Mouse (Mus musculus) splenic B cell, adult 2 months (primary cell): Measurements from ENCODE around the gene Lrrc9.

Source experiments
- DNase-seq: peaks from one replicate; pipeline ENCODE4 v3.0.0-alpha.2; 2011; ENCODE audit warnings: low read depth, low spot score
- H3K27me3 ChIP-seq: 2 replicates; pipeline ENCODE4 v1.6.1; 2012; ENCODE audit warnings: mild to moderate bottlenecking, low read length, moderate library complexity, mixed read lengths; ENCODE audit not compliant: control insufficient read depth, poor library complexity, insufficient read depth, severe bottlenecking
- H3K36me3 ChIP-seq: 2 replicates; pipeline ENCODE4 v1.6.1; 2012; ENCODE audit warnings: mild to moderate bottlenecking, low read length, moderate library complexity, mixed read lengths; ENCODE audit not compliant: control insufficient read depth, poor library complexity, insufficient read depth, severe bottlenecking

Gene Lrrc9

DNA sequence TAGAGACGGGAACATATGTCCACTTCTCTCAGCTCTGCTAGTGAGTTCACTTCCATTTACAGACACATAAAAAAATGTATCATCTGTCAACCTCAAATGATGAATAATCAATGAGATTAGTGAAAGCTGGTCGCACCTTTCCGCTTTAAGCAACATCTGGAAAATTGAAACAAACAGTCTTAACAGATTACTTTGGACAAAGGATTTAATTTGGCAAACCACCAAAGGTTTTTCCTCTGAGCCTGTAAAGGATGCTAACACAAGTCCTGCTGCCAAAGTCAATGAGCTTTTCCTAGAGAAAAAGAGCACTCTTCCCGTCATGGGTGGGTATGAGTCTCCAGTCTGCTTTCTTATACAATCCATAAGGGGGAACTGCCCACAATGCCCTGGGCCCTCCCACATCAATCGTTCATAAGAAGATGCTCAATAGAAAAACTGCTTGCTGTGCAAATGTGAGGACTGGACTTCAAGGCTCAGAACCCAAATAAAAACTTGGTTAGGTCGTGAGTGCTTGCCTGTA lies 2.6 kb upstream of the Lrrc9 start:
- Histone ChIP-seq H3K27me3 (no peaks in the 10 kb centered on the region; the same call in 1 of the 2 replicates), H3K36me3 (no peaks in the 10 kb centered on the region)
- no peak for DNase-seq

DNA sequence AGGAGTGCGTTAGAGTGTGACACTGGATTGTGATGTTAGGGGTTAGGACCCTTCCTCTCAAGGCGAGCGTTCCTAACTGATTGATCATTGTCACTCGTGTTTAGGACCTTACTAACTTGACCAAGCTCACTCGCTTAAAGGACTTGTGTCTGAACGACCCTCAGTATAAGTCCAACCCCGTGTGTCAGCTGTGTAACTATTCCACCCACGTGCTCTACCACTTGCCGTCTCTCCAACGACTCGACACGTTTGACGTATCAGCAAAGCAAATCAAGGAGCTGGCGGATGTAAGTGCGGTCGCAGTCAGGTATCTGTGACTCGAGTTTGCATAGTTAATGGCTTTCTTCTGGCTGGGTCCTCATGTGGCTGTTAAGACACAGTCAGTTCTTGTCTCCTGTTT lies 12.3 kb downstream of the Lrrc9 start:
- Histone ChIP-seq H3K36me3 (no peaks in the 10 kb centered on the region), H3K27me3 (no peaks in the 10 kb centered on the region)
- DNase-seq: no peak

GRCm38 (mm10) chr12:72461191-72461893 lies 19.7 kb downstream of the Lrrc9 start:
- DNase-seq: peak; percentile 32
- Histone ChIP-seq H3K27me3 (no peaks in the 10 kb centered on the region), H3K36me3 (no peaks in the 10 kb centered on the region)

DNA sequence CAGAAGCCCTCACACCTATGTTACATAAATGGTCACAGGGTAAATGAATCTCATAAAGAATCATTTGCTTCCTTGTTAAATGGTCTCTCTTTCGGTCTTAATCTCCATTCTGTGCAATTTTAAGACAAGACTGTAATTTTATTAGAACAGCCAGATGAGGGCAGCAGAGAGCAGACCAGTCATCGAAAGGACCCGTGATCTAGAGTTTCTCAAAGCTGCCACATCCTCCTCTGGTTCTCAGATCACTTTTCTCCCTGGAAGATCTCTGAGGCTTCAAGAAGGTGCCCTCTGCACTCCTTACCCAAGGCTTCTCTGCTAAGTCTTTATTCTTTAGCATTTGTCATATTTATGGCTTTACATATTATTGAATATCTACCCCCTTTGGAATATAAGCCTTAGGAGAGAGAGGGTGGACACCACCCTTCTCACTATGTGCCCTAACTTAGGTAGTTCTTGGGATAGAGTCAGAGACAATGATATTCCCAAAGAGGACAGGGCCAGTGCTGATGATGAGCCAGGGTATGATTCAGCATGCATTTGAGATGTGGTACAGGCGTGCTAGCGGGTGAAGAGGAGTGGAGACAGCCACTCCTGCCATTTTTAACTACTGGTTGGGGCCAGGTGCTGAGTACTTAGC lies 20.3 kb downstream of the Lrrc9 start:
- peak; percentile 77 for DNase-seq
- H3K36me3 ChIP-seq: no peaks in the 10 kb centered on the region
- no peaks in the 10 kb centered on the region for H3K27me3 ChIP-seq

GRCm38 (mm10) chr12:72465826-72466501 lies 24.3 kb downstream of the Lrrc9 start:
- Histone ChIP-seq H3K27me3 (no peaks in the 10 kb centered on the region), H3K36me3 (no peaks in the 10 kb centered on the region)
- no peak for DNase-seq

- no peak for DNase-seq
- Histone ChIP-seq H3K27me3 (no peaks in the 10 kb centered on the region), H3K36me3 (no peaks in the 10 kb centered on the region)
These were observed 25.6 kb downstream of the Lrrc9 start for GRCm38 (mm10) chr12:72467269-72467668.

DNA sequence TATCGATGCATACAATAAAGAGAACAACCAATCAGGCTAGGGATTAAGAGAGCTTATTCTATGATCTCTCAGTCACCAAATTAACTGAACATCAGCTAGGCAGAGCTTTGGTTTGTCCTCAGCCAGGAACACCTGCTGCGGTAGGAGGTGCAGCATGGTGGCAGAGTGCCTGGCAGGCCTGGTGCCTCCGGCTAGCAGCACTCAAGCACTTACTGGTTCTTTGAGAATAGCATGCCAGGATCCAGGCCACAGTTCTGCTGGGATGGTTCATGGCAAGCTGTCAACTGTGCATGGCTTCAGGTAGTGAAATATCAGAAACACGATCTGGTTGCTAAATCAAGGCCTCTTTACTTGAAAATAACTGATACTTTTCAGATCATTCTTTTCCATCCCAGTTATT lies 26.1 kb downstream of the Lrrc9 start:
- H3K36me3 ChIP-seq: no peaks in the 10 kb centered on the region
- no peaks in the 10 kb centered on the region for H3K27me3 ChIP-seq
- no peak for DNase-seq

DNA sequence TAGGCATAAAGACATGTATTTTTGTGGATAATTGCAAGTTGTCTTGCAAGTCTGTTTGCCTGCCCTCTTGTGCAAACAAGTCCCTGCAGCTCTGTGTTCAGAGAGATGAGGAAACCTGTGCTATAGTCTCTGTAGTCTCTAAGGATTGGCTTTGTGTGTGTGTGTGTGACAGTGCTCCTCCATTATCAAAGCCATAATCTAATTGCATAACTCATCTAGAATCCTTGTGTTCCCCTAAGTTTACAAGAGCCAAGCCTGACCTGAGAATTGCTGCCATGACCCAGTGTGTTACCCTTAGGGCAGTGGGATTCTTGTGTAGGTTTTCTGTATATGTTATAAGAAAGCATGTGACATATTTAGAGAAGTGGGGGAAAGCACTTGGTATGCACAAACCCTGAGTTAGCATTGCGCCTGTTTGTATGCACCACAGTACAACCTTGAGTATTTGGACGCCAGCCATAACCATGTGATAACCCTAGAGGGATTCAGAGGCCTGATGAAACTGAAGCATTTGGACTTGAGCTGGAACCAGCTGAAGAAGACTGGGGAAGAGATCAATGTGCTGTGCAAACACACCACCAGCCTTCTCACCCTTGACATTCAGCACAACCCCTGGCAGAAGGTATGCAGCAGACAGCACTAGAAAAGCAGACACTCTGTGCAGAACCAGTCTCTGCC lies 35.2 kb downstream of the Lrrc9 start:
- no peaks in the 10 kb centered on the region for H3K27me3 ChIP-seq
- no peaks in the 10 kb centered on the region for H3K36me3 ChIP-seq
- DNase-seq: no peak

GRCm38 (mm10) chr12:72482226-72482625 lies 40.6 kb downstream of the Lrrc9 start:
- H3K36me3 ChIP-seq: no peaks in the 10 kb centered on the region
- no peak for DNase-seq
- no peaks in the 10 kb centered on the region for H3K27me3 ChIP-seq

DNA sequence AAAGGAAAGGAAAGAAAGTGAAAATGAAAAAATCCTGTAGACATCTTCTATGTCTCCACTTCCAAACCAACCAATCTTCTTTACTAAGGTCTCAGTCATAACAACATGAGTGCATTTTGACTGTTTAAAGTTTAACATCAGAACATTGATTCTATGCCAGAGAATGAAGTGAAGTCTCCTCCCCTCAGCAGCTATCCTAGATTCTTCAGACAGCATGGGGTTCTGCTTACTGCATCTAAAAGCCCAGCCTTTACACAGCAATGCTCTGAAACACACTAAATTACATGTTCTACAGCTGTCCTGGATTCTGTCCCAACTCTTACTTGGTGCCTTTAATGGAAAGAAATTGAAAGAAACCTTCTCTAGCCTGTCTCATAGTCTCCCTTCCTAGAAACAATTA lies 43.2 kb downstream of the Lrrc9 start:
- DNase-seq: no peak
- Histone ChIP-seq H3K27me3 (no peaks in the 10 kb centered on the region), H3K36me3 (no peaks in the 10 kb centered on the region)

- Histone ChIP-seq H3K27me3 (no peaks in the 10 kb centered on the region), H3K36me3 (no peaks in the 10 kb centered on the region)
- DNase-seq: no peak
These were observed 45.8 kb downstream of the Lrrc9 start for GRCm38 (mm10) chr12:72487498-72487897.

DNA sequence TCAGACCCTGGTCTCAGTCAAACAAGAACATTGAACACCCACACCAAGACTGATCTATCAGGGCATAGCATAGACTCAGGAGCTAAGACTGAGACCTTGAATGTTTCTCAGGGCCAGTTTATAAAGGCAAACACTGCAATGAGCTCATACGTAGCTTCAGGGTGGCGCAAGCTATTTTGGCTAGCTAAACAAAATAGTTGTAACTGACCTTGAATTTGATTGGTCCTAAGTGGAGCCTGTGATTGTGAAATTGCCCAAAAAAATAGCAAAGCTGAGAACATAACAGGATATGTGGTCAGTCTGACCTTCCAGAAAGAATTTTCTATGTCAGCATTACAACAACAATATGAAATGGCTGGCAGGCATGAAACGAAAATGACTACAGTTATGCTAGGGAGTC lies 48.3 kb downstream of the Lrrc9 start:
- Histone ChIP-seq H3K36me3 (no peaks in the 10 kb centered on the region), H3K27me3 (no peaks in the 10 kb centered on the region)
- no peak for DNase-seq

- no peak for DNase-seq
- Histone ChIP-seq H3K27me3 (no peaks in the 10 kb centered on the region), H3K36me3 (no peaks in the 10 kb centered on the region)
These were observed 49.5 kb downstream of the Lrrc9 start for GRCm38 (mm10) chr12:72491063-72491719.

DNA sequence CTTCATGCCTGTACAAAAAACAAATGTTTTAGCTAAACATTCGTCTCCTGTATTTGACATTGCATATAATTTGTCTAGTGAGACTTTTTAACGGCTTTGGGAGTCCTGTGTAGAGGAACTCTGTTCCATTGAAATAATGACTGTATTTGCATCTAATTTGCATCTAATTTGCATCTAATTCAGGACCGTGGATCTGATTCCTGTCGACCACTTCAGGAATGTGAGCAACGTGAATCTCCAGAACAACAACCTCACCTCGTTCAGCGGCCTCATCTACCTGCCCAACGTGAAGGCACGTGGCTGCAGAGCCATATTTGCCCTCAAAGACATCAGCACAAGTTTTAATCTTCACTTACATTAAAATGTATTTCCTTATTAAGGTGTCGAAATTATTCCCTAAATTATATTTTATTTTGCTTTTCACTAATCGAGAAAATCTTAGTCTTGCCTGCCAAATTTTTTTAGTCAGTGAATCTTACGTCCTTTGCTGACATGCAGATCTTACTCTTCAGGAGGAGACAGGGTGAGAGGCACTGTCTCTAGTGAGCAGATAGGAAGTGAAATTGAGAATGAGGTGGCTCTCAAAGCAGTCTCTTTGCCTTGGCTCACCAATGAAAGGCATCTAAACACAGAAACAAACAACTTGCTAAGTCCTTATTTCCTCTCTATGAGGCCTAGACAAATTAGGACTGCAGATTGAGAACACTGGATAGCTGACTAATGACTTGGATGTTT lies 55.4 kb downstream of the Lrrc9 start:
- no peak for DNase-seq
- H3K36me3 ChIP-seq: no peaks in the 10 kb centered on the region
- H3K27me3 ChIP-seq: no peaks in the 10 kb centered on the region
